Mouse (Mus musculus) brain, embryonic 14.5 days (tissue): ENCODE measurements at regions not wholly inside any gene's neighbourhood (a gene's known extent, or its start where the extent isn't known, plus 50 kb on each side); places are given as distances from the start of the nearest gene placed in this dataset.
A peak's percentile ranks its signal among the peaks of the same experiment; 100 is the strongest.

Experiments
- DNase-seq: peaks from one replicate; pipeline ENCODE4 v3.0.0-alpha.2; 2011; ENCODE audit warnings: low read depth
- CTCF ChIP-seq: fragments of 200-500 bp; IDR thresholded peaks from 2 replicates; pipeline ENCODE4 v1.5.1; 2012; ENCODE audit warnings: inconsistent platforms, mild to moderate bottlenecking, moderate library complexity, borderline replicate concordance; ENCODE audit not compliant: insufficient read depth, insufficient read length; ENCODE audit errors: extremely low read depth
- POLR2A ChIP-seq: fragments of 200-500 bp; IDR thresholded peaks from 2 replicates; pipeline ENCODE4 v1.6.1; 2012; ENCODE audit warnings: mild to moderate bottlenecking, inconsistent platforms, borderline replicate concordance; ENCODE audit not compliant: poor library complexity, insufficient read depth, insufficient read length, severe bottlenecking; ENCODE audit errors: extremely low read depth

- DNase-seq: peak; percentile 88
- TF ChIP-seq POLR2A (no peak), CTCF (peak; percentile 85)
Observed at GRCm38 (mm10) chr6:70714239-70714638, 77.8 kb downstream of the Rpia start.

GRCm38 (mm10) chr6:70713665-70714064 is 78.4 kb downstream of the Rpia start:
- DNase-seq: no peak
- no peak for TF ChIP-seq POLR2A
- TF ChIP-seq CTCF: no peak

GRCm38 (mm10) chr6:70713118-70713517 is 78.9 kb downstream of the Rpia start:
- DNase-seq: peak; percentile 31

GRCm38 (mm10) chr6:70709338-70710055 is 82.5 kb downstream of the Rpia start:
- peak; percentile 71 for DNase-seq
- TF ChIP-seq CTCF: peak; percentile 66
- no peak for TF ChIP-seq POLR2A

More at GRCm38 (mm10) chr6:70713118-70713517, 78.9 kb downstream of the Rpia start:
- TF ChIP-seq CTCF (peak; percentile 24; the same call in 1 of the 2 replicates), POLR2A (no peak)

GRCm38 (mm10) chr6:70695596-70695995 is 96.4 kb downstream of the Rpia start:
- no peak for DNase-seq
- TF ChIP-seq CTCF: no peak
- TF ChIP-seq POLR2A: no peak
